Mouse (Mus musculus) cerebellum, adult 9-10 months (tissue): Measurements from ENCODE around the gene Il3ra.

ENCODE experiments used
- DNase-seq: peaks from one replicate; pipeline ENCODE4 v3.0.0; 2022

The Il3ra gene

GRCm38 (mm10) chr14:14355360-14355646, 9.2 kb downstream of the Il3ra start:
- no peak for DNase-seq

DNA sequence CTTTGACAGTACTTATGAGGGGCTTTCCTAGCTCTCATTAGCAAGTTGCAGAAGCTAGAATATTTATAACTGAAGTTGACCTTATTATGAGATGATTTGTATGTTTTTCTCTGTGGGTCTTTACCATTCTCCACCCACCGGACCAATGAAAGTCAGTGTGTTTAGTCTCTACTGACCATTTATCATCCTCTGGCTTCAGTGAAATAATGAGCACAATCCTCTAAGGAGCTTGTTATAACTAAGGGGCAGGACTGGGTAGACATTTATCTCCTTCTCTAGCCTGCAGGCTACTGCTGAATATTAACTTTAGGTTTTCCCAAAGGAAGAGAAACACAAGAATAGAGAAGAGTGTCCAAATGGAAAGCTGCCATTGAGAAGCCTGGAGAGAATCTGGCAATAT, 49.5 kb downstream of the Il3ra start:
- DNase-seq = no peak

- no peak for DNase-seq
Observed at GRCm38 (mm10) chr14:14400998-14401397, 54.9 kb downstream of the Il3ra start, which contains the start of gene Olfr721-ps1. Gene Olfr721-ps1, plus strand, starts transcription at chr14:14401298.
